Mouse (Mus musculus) spleen, postnatal 14 days (tissue): ENCODE measurements around the gene Fxr2.

Source experiments
- DNase-seq, 2 experiments: peaks; one replicate each; pipeline ENCODE4 v3.0.0; 2021 to 2022; ENCODE audit warnings: low spot score in 2 of 2

Fxr2 gene

GRCm38 (mm10) chr11:69632284-69633089 lies at the start of gene Fxr2:
Gene Fxr2, plus strand, starts transcription at chr11:69632990.
- DNase-seq = peak; percentile 100

DNA sequence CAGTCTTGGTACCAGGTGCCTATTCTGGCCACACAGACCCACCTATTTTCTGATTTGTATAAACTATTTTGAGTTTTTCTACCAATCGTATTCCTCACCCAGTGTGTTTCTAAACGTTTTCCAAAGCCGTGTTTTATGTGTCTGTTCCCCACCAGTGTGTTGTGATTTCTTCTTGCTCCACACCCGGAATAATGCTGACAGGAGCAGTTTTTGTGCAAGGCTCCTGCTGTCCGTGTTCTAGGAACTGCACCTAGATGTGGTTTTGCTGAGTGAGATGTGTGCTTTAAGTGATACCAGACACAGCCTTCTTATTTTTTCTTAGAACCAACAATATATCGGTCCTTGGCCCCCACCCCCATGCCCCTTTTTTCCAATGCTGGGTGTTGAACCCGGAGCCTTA lies 48.8 kb upstream of the Fxr2 start:
- no peak for DNase-seq

- no peak for DNase-seq
Measured at GRCm38 (mm10) chr11:69584937-69585336, 47.9 kb upstream of the Fxr2 start.

GRCm38 (mm10) chr11:69585718-69586325 lies 47.0 kb upstream of the Fxr2 start:
- peak in 1 of 2 experiments; percentile 42 for DNase-seq

DNA sequence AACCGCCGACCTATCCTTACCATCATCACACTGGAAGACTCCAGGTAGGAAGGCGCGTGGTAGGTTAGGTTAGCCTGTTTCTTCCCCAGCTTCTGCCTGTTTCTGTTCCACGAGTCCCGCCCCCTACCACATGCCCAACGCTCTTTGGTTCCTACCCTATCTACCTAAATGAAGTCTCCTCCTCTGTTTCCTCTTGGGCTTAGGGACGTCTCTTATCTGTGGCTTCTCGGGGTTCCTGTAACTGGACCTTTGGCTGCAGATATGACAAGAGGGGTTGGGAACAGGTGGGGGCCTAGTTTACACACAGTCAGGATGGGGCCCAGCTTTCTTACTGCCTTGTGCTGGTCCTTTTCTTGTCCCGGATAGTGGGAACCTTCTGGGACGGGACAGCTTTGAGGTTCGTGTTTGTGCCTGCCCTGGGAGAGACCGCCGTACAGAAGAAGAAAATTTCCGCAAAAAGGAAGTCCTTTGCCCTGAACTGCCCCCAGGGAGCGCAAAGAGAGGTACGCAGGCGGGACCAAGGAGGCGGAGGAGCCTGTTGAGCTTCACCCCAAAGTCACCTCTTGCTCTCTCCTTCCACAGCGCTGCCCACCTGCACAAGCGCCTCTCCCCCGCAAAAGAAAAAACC lies 43.5 kb upstream of the Fxr2 start:
- no peak for DNase-seq

GRCm38 (mm10) chr11:69590622-69591021 lies 42.2 kb upstream of the Fxr2 start:
- DNase-seq = no peak

DNA sequence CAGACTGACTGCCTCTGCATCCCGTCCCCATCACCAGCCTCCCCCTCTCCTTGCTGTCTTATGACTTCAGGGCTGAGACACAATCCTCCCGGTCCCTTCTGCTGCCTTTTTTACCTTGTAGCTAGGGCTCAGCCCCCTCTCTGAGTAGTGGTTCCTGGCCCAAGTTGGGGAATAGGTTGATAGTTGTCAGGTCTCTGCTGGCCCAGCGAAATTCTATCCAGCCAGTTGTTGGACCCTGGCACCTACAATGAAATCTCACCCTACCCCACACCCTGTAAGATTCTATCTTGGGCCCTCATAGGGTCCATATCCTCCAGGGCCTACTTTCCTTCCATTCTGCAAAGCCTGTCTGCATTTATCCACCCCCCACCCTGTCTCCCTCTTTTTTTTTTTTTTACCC lies 41.4 kb upstream of the Fxr2 start:
- no peak for DNase-seq

GRCm38 (mm10) chr11:69591899-69592637 lies 40.7 kb upstream of the Fxr2 start:
- no peak for DNase-seq

GRCm38 (mm10) chr11:69592799-69593198 lies 40.0 kb upstream of the Fxr2 start:
- DNase-seq = no peak

- DNase-seq = no peak
Measured at GRCm38 (mm10) chr11:69594853-69595252, 37.9 kb upstream of the Fxr2 start.

DNA sequence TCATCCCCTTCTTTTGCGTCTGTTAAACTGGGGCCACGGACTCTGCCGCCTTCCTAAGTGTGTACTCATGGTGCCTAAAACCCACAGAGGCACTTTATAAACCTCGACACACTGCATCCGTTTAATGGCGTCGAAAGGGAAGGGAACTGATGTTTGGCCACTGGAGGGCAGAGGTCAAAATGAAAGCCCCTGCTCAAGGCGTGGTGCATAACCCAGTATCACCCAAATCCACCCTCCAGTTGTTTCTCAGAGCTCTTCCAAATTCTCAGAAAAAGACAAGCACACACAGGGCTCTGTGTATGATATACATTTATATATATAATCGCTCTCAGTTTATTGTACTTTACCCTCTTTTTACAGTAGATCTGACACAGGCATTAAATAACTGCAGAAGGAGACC lies 33.4 kb upstream of the Fxr2 start:
- DNase-seq = no peak

GRCm38 (mm10) chr11:69600098-69600497 lies 32.7 kb upstream of the Fxr2 start:
- DNase-seq = no peak

DNA sequence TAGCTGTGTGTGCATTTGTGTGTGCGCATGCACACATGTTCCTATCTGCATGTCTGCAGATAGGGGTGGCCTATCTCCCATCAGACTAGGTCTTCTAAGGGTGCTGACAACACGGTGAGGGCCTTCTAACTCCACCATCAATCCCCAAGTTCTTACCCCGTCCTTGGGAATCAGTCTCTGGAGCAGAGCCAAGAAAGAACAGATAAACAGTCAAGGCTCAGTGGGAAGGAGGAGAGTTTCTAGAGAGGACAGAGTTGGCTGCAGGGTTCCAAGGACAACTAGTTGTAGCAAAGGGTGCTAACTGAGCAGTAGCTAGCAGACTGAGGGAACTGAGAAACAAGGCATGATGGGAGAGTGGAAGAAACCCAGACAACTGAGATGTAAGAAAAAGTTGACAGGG lies 31.0 kb upstream of the Fxr2 start:
- no peak for DNase-seq

DNA sequence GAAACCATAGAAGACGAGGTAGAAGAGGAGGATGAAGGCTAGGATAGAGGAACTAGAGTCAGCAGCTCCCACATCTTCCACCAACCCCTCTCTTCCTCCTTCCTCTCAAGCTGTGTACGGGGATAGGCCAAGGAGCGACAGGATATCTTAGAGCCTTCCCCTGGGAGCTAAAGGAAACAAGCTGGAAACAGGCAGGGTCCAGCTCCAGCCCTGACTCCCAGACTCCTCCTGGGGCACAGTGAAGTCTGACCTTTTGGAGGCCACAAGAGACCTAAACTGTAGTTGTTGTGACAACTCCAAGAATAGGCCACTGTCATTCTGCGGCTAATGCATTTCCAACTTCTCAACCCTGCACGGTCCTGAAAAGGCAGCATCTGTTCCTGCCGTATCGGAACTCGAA lies 29.3 kb upstream of the Fxr2 start:
- DNase-seq = no peak

DNA sequence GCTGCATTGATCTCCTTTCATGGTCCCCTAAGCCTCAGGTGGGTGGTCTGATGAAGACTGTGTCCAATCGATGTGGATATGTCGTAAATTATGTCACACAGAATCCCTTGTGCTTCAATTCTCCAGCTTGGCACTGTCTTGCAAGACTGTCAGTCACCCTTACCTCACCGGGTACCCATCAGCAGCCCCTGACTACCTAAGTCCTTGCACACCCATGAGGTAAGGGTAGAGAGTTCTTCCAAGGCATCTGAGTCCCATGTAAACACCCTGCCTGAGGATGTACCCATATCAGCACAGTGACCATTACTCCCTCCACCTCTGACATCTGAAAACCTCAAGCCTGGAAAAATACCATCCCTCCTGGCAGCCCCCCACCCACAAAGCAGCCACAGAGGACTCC lies 28.4 kb upstream of the Fxr2 start:
- DNase-seq = no peak

DNA sequence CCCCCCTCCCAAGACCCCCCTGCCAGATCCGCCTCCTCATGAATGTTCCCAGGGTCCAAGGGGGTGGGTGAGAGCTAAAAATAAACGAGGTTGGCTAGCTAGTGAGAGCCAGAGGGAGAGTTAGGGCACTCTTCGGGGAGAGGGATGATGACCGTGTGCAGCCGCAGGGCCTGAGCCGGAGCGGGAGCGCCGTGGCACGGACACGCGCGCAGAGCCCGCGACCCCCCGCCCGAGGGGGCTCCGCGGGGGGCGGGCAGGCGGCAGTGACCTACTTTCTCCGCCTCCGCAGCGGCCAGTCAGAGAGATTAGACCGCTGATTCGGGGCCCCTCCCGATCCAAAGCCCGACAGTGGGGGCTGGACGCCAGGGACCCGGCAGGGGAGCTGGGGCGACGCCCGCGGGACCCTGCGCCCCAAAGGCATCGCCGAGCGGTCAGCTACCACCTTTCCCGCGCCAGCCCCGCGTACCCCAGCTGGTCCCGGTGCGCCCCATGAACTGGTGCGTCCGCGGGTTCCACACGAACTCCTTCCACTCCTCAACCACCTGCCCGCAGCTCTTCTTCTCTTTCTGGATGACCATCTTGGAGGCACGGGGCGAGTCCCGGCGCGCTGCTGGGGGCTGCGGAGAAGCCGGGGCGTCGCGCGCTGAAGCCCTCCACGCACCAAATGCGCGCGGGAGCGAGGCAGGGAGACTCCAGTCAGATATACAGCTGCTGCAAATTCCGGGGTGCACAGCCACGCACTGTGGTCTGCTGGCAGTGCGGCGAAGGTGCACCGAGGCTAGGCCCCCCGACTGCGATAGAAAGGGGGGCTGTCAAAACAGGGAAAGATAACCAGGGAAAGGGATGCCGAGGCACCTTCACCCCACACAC lies 27.8 kb upstream of the Fxr2 start:
- DNase-seq = no peak

GRCm38 (mm10) chr11:69605726-69606490 lies 26.9 kb upstream of the Fxr2 start, which contains the start of gene Atp1b2:
Gene Atp1b2, minus strand, starts transcription at chr11:69605942.
- DNase-seq = peak; percentile 59 to 67

- no peak for DNase-seq
Measured at GRCm38 (mm10) chr11:69606491-69606795, 26.3 kb upstream of the Fxr2 start.

DNA sequence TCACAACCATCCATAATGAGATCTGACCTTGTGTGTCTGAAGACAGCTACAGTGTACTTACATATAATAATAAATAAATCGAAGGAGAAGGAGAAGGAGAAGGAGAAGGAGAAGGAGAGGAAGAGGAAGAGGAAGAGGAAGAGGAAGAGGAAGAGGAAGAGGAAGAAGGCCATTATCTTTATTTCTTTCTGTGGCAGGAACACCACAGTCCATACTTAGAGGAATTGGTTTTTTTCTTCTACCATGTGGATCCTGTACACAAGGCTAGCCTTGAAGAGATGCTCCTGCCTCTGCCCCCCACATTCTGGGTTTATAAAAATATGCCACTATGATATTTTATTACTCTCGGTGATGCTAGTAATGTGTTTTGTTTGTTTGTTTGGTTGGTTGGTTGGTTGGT lies 26.0 kb upstream of the Fxr2 start:
- no peak for DNase-seq

DNA sequence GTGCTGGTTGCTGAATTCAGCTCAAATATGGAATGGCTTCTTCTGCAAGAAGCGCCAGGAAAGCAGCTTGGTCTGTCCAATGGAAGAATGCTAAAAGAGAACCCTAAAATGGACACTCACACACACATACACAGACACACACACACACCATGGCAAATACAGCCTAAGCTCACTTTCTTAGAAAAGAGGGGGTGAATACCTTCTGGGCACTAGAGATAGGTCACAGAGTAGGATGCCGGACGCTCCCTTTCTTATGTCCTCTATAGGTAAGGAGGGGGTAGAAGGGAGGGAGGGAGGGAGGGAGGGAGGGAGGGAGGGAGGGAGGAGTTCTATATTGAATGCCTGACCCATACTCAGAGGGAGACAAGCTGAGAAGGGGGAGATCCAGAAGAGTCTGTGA lies 24.3 kb upstream of the Fxr2 start:
- no peak for DNase-seq

GRCm38 (mm10) chr11:69609416-69609815 lies 23.4 kb upstream of the Fxr2 start:
- no peak for DNase-seq
